8 mouse cellular contexts compared by ENCODE assay signal in the genomic region with DNA sequence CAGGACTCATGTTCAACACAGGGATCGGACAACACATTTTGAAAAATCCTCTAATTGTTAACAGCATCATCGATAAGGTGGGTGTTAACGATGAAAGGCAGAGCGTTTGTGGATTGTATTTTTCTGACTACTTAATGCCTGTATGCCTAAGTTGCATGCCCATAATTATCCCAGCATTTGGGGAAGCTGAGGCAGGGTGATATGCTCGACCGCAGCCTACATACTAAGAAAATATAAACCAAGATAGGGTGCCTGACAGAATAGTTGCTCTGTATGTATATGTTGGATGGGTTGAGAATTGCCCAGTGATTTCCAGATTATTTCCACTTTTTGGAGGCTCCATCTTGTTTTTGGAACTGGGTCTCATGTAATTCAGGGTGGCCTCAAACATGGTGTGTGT. TPM values are rescaled to one million over a fixed set of nuclear protein-coding genes. Genes with fewer than 3 reads are reported as not detected.
DNase-seq lines count a peak whose midpoint lies in the region; ATAC-seq and TF ChIP-seq lines count a peak whose summit lies in the region.

No protein-coding gene starts in this region.

- peak overlapping the region; percentile 80 for H3K9ac ChIP-seq in heart, embryonic 14.5 days (ENCODE audit: low read length)
- peak overlapping the region; percentile 83 for H3K9ac ChIP-seq in hindbrain, embryonic 11.5 days (ENCODE audit: low read depth, low read length)
- H3K9ac ChIP-seq in midbrain, embryonic 11.5 days (ENCODE audit: low read length): peak overlapping the region; percentile 86

- no peak for TF ChIP-seq CTCF in G1E (IDR thresholded peaks at IDR 0.05; ENCODE audit: low read depth, low read length)

- no peak for ATAC-seq in heart, embryonic 14.5 days (ENCODE audit: insufficient number of reproducible peaks, insufficient read depth, low FRiP score, low read depth)
- ATAC-seq in G1E (ENCODE audit: extremely low read depth, insufficient number of reproducible peaks, low FRiP score, poor library complexity, severe bottlenecking): no peak
- ATAC-seq in hindbrain, embryonic 11.5 days (ENCODE audit: low FRiP score): no peak
- no peak for ATAC-seq in midbrain, embryonic 11.5 days (ENCODE audit: low FRiP score)

- no peak for DNase-seq in heart, adult 18-20 months
- DNase-seq in G1E (ENCODE audit: low spot score): no peak
- DNase-seq in hindbrain, embryonic 11.5 days (ENCODE audit: low spot score): no peak
- DNase-seq in midbrain, embryonic 11.5 days (ENCODE audit: low spot score, missing footprints): no peak
- DNase-seq in B cell, adult 2 months: no peak
- DNase-seq in layer of hippocampus, adult 11-12 months (ENCODE audit: low spot score): no peak
- no peak for DNase-seq in cerebellum, adult 9-10 months

- H3K4me2 ChIP-seq in heart, embryonic 14.5 days (ENCODE audit: low read length): peak overlapping the region; percentile 78
- H3K4me2 ChIP-seq in hindbrain, embryonic 11.5 days (replicated peaks; ENCODE audit: low read depth, low read length): peak overlapping the region; percentile 52
- peak overlapping the region; percentile 71 for H3K4me2 ChIP-seq in midbrain, embryonic 11.5 days

- peaks cover 0 to 16% of the 10 kb centered on the region in 2 experiments; a peak in 2 of 4 replicates for H3K4me1 ChIP-seq in heart, embryonic 14.5 days (ENCODE audit: control insufficient read depth in 2 of 2, insufficient read depth in 2 of 2, low read length in 2 of 2)
- H3K4me1 ChIP-seq in G1E (ENCODE audit: insufficient read depth, low read depth, low read length): peaks cover 20% of the 10 kb centered on the region
- H3K4me1 ChIP-seq in hindbrain, embryonic 11.5 days (replicated peaks; ENCODE audit: control insufficient read depth, insufficient read depth, low read length): no peaks in the 10 kb centered on the region
- H3K4me1 ChIP-seq in midbrain, embryonic 11.5 days (ENCODE audit: control insufficient read depth, insufficient read depth, low read length): peaks cover 11% of the 10 kb centered on the region

- WGBS in heart, embryonic 14.5 days: 4% methylated on average over 6 of the region's 6 CpGs
- 6% methylated on average over 6 of the region's 6 CpGs for WGBS in hindbrain, embryonic 11.5 days
- 5% methylated on average over 6 of the region's 6 CpGs for WGBS in midbrain, embryonic 11.5 days

- no peaks in the 10 kb centered on the region for H3K9me3 ChIP-seq in heart, embryonic 14.5 days (ENCODE audit: control insufficient read depth, low read length)
- H3K9me3 ChIP-seq in G1E (replicated peaks): no peaks in the 10 kb centered on the region
- no peaks in the 10 kb centered on the region for H3K9me3 ChIP-seq in hindbrain, embryonic 11.5 days (ENCODE audit: control insufficient read depth, low read length)
- no peaks in the 10 kb centered on the region for H3K9me3 ChIP-seq in midbrain, embryonic 11.5 days (ENCODE audit: control insufficient read depth, low read length)

- H3K27me3 ChIP-seq in heart, embryonic 14.5 days (ENCODE audit: control insufficient read depth, insufficient read depth, low read length): no peaks in the 10 kb centered on the region
- no peaks in the 10 kb centered on the region; the same call in 1 of the 2 replicates for H3K27me3 ChIP-seq in G1E (ENCODE audit: insufficient read depth, low read length)
- H3K27me3 ChIP-seq in hindbrain, embryonic 11.5 days (ENCODE audit: control insufficient read depth, insufficient read depth, low read length): no peaks in the 10 kb centered on the region
- H3K27me3 ChIP-seq in midbrain, embryonic 11.5 days (ENCODE audit: control insufficient read depth, insufficient read depth, low read length): no peaks in the 10 kb centered on the region

- peaks cover 37% of the 10 kb centered on the region for H3K36me3 ChIP-seq in heart, embryonic 14.5 days (ENCODE audit: control insufficient read depth, insufficient read depth, low read length)
- peaks cover 39% of the 10 kb centered on the region for H3K36me3 ChIP-seq in G1E (replicated peaks)
- H3K36me3 ChIP-seq in hindbrain, embryonic 11.5 days (ENCODE audit: control insufficient read depth, insufficient read depth, low read length): 0 out of 2 replicates have a peak, but pooled peaks cover 2% of the 10 kb centered on the region
- H3K36me3 ChIP-seq in midbrain, embryonic 11.5 days (ENCODE audit: control insufficient read depth, insufficient read depth, low read length): no peaks in the 10 kb centered on the region

- H3K27ac ChIP-seq in heart, embryonic 14.5 days (replicated peaks in 1 of 2; ENCODE audit: control insufficient read depth in 1 of 2, insufficient read depth in 1 of 2, low read depth in 2 of 2, low read length in 2 of 2): peak overlapping the region; percentile 85 to 86; a peak in 2 of 4 replicates
- H3K27ac ChIP-seq in hindbrain, embryonic 11.5 days (ENCODE audit: low read depth, low read length): no peak overlapping the region
- H3K27ac ChIP-seq in midbrain, embryonic 11.5 days (ENCODE audit: low read depth, low read length): no peak overlapping the region

- peak overlapping the region; percentile 66 to 97 for H3K4me3 ChIP-seq in heart, embryonic 14.5 days (ENCODE audit: control insufficient read depth in 1 of 2, insufficient read depth in 1 of 2, low read depth in 1 of 2, low read length in 2 of 2)
- peak overlapping the region; percentile 99 for H3K4me3 ChIP-seq in G1E (ENCODE audit: low read depth, low read length)
- peak overlapping the region; percentile 76 for H3K4me3 ChIP-seq in hindbrain, embryonic 11.5 days (ENCODE audit: low read depth, low read length)
- H3K4me3 ChIP-seq in midbrain, embryonic 11.5 days (ENCODE audit: low read depth, low read length): peak overlapping the region; percentile 88

RNA-seq across cellular contexts. Expression of a gene that starts 0.7 kb away (rescaled TPM):
- polyA plus RNA-seq in heart, embryonic 14.5 days (2014; fragmentation: Nextera tagmentation; extraction: Ambion mirVana): 27.0 and 31.1 TPM in 2 replicates
- 1 to 10 TPM; 7.0 TPM for total RNA-seq in heart, adult 18-20 months (2021)
- 59.5 and 70.7 TPM in 2 replicates for total RNA-seq in G1E (2014; fragmentation: Nextera tagmentation)
- total RNA-seq in G1E (2017): 21.9 and 26.2 TPM in 2 replicates
- polyA plus RNA-seq in G1E (2012): 33.5 and 35.0 TPM in 2 replicates
- 48.3 and 49.0 TPM in 2 replicates for polyA plus RNA-seq in hindbrain, embryonic 11.5 days (2014; fragmentation: Nextera tagmentation; extraction: Ambion mirVana)
- polyA plus RNA-seq in midbrain, embryonic 11.5 days (2014; fragmentation: Nextera tagmentation; extraction: Ambion mirVana): 44.3 and 45.2 TPM in 2 replicates

RNA-seq across cellular contexts. Expression of a gene that starts 10.8 kb away (rescaled TPM):
- polyA plus RNA-seq in heart, embryonic 14.5 days (2014; fragmentation: Nextera tagmentation; extraction: Ambion mirVana): 68.2 and 70.6 TPM in 2 replicates
- total RNA-seq in heart, adult 18-20 months (2021): 10 to 100 TPM; 23.1 to 24.2 TPM
- 85.9 and 92.8 TPM in 2 replicates for total RNA-seq in G1E (2014; fragmentation: Nextera tagmentation)
- 49.8 and 51.0 TPM in 2 replicates for total RNA-seq in G1E (2017)
- 9.5 and 10.5 TPM in 2 replicates for polyA plus RNA-seq in G1E (2012)
- 69.5 and 81.1 TPM in 2 replicates for polyA plus RNA-seq in hindbrain, embryonic 11.5 days (2014; fragmentation: Nextera tagmentation; extraction: Ambion mirVana)
- 86.4 and 90.2 TPM in 2 replicates for polyA plus RNA-seq in midbrain, embryonic 11.5 days (2014; fragmentation: Nextera tagmentation; extraction: Ambion mirVana)

Comparison
In these comparisons a context has a peak if more than half of its experiments do, and no peak if none do; other contexts are left out.
1. H3K27ac ChIP-seq: peak in heart, embryonic 14.5 days (2 of 2); none in hindbrain, embryonic 11.5 days (single experiment) and midbrain, embryonic 11.5 days (single experiment).
2. Peak in every context shown above with its lines, with median percentiles within 50 percentile points of each other: H3K4me2 ChIP-seq, H3K4me3 ChIP-seq and H3K9ac ChIP-seq.